Mouse (Mus musculus) thymus, postnatal 25 days (tissue): ENCODE results near the gene Catip.

Experiments
- DNase-seq: peaks from one replicate; pipeline ENCODE4 v3.0.0; 2022

Catip gene

DNA sequence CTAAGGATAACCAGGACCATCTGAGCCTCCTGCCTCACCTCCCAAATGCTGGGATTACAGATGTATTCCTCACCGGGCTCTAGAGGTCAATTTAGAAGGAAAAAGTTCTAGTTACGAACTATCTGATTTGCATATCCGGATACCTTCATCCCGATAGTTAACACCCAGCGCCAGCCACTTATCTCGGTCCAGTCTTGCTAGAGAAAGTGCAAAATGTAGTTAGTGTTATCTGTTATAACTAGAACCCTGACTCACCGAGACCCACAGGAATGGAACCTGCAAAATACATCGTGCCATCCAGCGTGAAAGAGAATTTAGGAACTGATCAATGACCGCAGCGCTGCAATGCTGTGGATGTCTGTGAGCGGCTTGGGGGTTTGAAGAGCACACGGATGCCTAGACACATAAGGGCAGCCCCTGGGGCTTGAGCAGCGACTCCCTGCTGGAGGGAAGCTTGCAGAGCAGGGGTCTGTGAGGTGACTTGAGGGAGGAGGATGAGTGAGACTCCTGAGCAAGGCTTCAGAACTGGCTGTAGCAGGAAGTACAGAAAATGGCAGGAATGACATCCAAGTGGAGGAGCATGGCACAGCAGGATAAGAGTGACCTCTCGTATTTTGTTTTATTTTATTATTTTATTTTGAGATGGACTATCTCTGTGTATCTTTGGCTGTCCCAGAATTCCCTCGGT is 39.3 kb downstream of the Catip start:
- no peak for DNase-seq

DNA sequence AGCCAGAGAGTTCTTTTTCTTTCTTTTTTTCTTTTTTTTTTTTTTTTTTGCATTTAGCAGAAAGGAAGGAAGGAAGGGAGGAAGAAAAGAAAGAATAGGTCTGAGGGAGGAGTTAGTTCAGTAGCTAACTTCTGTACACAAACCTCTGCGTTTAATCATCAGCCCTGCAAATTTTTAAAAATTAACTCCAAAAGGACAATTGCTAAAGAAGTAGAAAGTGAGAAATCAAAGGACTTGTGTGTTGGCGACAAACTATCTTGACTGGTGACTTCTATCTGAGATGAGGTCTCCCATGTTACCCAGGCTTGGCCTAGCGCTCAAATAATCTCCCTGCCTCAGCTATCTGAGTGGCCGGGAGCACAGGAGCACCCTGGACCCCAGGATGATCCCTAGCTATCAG is 42.3 kb downstream of the Catip start:
- DNase-seq = no peak

DNA sequence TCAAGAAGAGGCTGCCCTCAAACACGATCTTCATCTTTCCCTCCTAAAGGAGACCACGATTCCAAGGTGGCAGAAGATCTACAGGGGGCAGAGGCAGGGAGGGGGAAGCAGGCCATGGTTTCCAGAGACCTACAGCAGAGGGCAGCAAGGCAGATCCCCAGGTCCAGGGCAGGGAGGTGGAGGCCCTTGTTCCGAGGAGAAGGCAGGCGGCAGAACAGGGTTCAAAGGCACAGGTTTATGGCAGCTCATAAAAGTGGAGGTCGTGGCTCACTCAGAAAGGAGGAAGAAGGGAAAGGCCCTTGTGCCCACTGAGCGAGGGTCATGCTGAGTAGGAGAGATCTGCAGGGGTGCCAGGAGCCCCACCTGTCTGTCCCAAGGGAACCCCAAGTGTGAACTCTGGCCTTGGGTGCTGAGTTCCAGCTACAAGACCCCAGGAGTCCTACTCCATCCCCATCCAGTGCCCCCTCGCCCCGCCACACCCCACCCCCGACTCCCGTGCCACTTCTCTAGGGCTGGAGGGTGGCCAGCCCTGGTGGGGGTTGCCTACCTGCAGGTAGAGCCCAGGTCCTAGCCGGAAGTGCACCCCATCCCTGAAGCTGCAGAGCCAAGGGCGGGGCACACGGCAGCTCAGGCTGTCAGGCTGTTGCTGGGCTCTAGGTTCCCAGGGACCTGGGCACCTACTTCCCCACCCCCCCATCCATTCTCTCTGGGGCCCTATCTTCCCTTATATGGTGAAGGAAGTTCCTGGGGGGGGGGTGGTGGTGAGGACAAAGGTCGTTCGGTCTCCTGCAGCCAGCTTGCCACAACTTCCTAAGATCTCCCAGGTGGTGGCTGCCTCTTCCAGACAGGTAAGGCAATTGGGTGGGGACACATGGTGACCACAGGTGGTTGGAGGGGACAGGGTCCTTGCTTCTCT is 46.9 kb downstream of the Catip start, which contains the start of gene Vil1:
Vil1 (plus strand) TSS at position 788 of the 916 bp plus-strand sequence.
- DNase-seq = no peak

DNA sequence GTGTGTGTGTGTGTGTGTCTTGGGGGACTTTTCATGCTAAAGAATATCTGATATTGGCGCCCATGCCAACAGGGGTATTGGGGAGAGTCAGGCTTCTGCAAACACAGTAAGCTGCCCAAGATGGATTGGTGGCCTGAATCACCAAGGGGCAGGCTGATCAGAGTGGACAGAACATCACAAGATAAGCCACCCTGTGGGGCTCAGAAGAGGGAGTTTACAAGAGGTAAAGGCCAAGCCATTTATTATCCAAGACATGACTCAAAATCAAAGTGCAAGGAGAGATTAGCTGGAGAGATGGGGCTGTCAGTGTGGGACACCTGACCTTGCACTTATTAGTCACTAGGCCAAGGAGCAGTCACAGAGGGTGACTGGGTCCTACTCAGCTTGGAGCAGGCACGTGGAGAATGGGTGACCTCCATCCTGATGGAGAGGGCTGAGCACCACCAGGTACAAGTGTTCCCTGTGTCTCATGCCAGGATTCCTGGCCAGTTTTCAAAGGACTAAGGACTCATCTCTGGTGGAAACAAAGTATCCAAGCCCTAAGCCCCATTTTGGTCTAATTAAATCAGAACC is 49.9 kb downstream of the Catip start:
- no peak for DNase-seq

DNA sequence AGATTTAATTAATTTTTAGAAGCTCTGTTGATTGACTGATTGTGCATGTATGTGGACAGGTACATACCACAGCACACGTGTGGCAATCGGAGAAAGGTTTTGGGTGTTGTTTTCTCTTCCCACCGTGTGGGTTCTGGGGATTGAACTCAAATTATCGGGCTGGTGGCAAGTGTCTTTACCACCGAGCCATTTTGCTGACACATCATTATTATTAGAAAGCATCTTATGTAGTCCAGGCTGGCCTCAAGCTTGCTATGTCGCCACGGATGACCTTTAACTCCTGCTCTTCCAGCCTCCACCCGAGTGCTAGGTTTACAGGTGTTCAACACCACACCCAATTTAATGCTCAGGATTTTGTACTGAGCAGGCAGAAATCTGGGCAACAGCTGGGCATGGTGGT is 50.8 kb downstream of the Catip start:
- DNase-seq = no peak

DNA sequence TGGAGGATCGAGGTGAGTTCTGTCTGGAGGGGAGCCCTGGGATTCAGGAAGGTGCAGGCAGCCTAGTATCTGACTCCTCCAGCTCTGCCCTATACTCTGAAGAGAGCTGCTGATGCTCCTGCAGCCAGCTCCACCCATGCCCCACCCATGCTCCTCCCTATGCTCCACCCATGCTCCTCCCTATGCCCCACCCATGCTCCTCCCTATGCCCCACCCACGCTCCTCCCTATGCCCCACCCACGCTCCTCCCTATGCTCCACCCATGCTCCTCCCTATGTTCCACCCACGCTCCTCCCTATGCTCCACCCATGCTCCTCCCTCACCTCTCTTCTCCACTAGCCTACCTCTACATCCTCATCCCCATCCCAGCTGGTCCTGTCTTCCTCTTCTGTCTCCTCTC is 53.2 kb downstream of the Catip start:
- peak; percentile 18 for DNase-seq
